Mouse (Mus musculus) liver, embryonic 14.5 days (tissue): ENCODE results near the gene Sgms1.

Source experiments
- CTCF ChIP-seq: IDR thresholded peaks from 2 replicates; pipeline ENCODE4 v1.5.1; 2016; ENCODE audit warnings: antibody characterized with exemption, low read depth, control low read depth
- EP300 ChIP-seq: IDR thresholded peaks from 2 replicates; pipeline ENCODE4 v1.6.1; 2016; ENCODE audit warnings: antibody characterized with exemption, low read depth

- TF ChIP-seq CTCF (no peak), EP300 (no peak)
Measured at GRCm38 (mm10) chr19:32377701-32378325, 11.7 kb downstream of the Sgms1 start.
